ENCODE assay signal across 8 mouse cellular contexts in genomic region chr11:120048252-120048556, GRCm38 (mm10). TPM values are rescaled to one million over a fixed set of nuclear protein-coding genes. Genes with fewer than 3 reads are reported as not detected.
DNase-seq lines count a peak whose midpoint lies in the region; ATAC-seq and TF ChIP-seq lines count a peak whose summit lies in the region.

No protein-coding gene starts in this region.

- H3K4me3 ChIP-seq in heart, embryonic 11.5 days (ENCODE audit: low read depth, low read length): no peak overlapping the region
- H3K4me3 ChIP-seq in heart, adult 2 months: no peak overlapping the region
- H3K4me3 ChIP-seq in forebrain, embryonic 14.5 days (ENCODE audit: low read depth, low read length): peak overlapping the region; percentile 66
- peak overlapping the region; percentile 69 for H3K4me3 ChIP-seq in limb, embryonic 12.5 days (replicated peaks)

- WGBS in heart, embryonic 11.5 days (ENCODE audit: insufficient replicate concordance): 3% methylated on average over 23 of the region's 23 CpGs
- 25% methylated on average over 23 of the region's 23 CpGs for WGBS in heart, adult 2 months
- WGBS in forebrain, embryonic 14.5 days: 1% methylated on average over 23 of the region's 23 CpGs
- under 1% methylated on average over 22 of the region's 23 CpGs for WGBS in limb, embryonic 12.5 days

- peaks cover 42% of the 10 kb centered on the region for H3K27me3 ChIP-seq in heart, embryonic 11.5 days (ENCODE audit: control insufficient read depth, insufficient read depth, low read length)
- peaks cover 9% of the 10 kb centered on the region for H3K27me3 ChIP-seq in heart, adult 2 months (ENCODE audit: control insufficient read depth, insufficient read depth, low read length)
- no peaks in the 10 kb centered on the region for H3K27me3 ChIP-seq in forebrain, embryonic 14.5 days (replicated peaks; ENCODE audit: control insufficient read depth, insufficient read depth, low read length)
- peaks cover 49% of the 10 kb centered on the region for H3K27me3 ChIP-seq in limb, embryonic 12.5 days

- H3K4me2 ChIP-seq in heart, embryonic 11.5 days: peak overlapping the region; percentile 97
- H3K4me2 ChIP-seq in forebrain, embryonic 14.5 days (ENCODE audit: low read length): peak overlapping the region; percentile 80
- peak overlapping the region; percentile 94 for H3K4me2 ChIP-seq in limb, embryonic 12.5 days

- no peak overlapping the region for H3K27ac ChIP-seq in heart, embryonic 11.5 days (ENCODE audit: low read depth, low read length)
- H3K27ac ChIP-seq in heart, adult 2 months: no peak overlapping the region
- H3K27ac ChIP-seq in forebrain, embryonic 14.5 days (ENCODE audit: low read depth, low read length): no peak overlapping the region
- H3K27ac ChIP-seq in limb, embryonic 12.5 days: no peak overlapping the region

- no peak overlapping the region for H3K9ac ChIP-seq in heart, embryonic 11.5 days (ENCODE audit: low read depth, low read length)
- no peak overlapping the region for H3K9ac ChIP-seq in heart, adult 2 months (ENCODE audit: low read depth, low read length)
- peak overlapping the region; percentile 87; the same call in 1 of the 2 replicates for H3K9ac ChIP-seq in forebrain, embryonic 14.5 days (ENCODE audit: low read length)
- no peak overlapping the region for H3K9ac ChIP-seq in limb, embryonic 12.5 days (replicated peaks)

- H3K36me3 ChIP-seq in heart, embryonic 11.5 days (ENCODE audit: control insufficient read depth, insufficient read depth, low read length): no peaks in the 10 kb centered on the region
- H3K36me3 ChIP-seq in heart, adult 2 months (ENCODE audit: control insufficient read depth, insufficient read depth, low read length): no peaks in the 10 kb centered on the region
- H3K36me3 ChIP-seq in forebrain, embryonic 14.5 days (ENCODE audit: control insufficient read depth, insufficient read depth, low read length): no peaks in the 10 kb centered on the region
- no peaks in the 10 kb centered on the region for H3K36me3 ChIP-seq in limb, embryonic 12.5 days

- no peaks in the 10 kb centered on the region for H3K79me2 ChIP-seq in heart, adult 2 months (replicated peaks; ENCODE audit: control insufficient read depth, insufficient read depth, low read length)

- TF ChIP-seq CTCF in heart, adult 2 months (IDR thresholded peaks at IDR 0.05): no peak

- TF ChIP-seq POLR2A in heart, adult 2 months (IDR thresholded peaks at IDR 0.05; ENCODE audit: insufficient read depth, low read depth, low read length): no peak

- no peak for DNase-seq in heart, adult 2 months
- DNase-seq in ZHBTc4 (ENCODE audit: low read depth, low spot score) (peak; percentile 41), MN1 (ENCODE audit: low spot score) (no peak)
- peak; percentile 80 for DNase-seq in forebrain, embryonic 14.5 days (ENCODE audit: low spot score)
- DNase-seq in right cerebral cortex, adult 18-20 months: peak; percentile 72
- DNase-seq in gastrocnemius, postnatal 10 days: no peak

- peaks cover 23% of the 10 kb centered on the region for H3K4me1 ChIP-seq in heart, embryonic 11.5 days (ENCODE audit: control insufficient read depth, insufficient read depth, low read length)
- peaks cover 4% of the 10 kb centered on the region for H3K4me1 ChIP-seq in heart, adult 2 months (ENCODE audit: control insufficient read depth, insufficient read depth, low read length)
- peaks cover 17% of the 10 kb centered on the region for H3K4me1 ChIP-seq in forebrain, embryonic 14.5 days (ENCODE audit: control insufficient read depth, insufficient read depth, low read length)
- H3K4me1 ChIP-seq in limb, embryonic 12.5 days (replicated peaks): peaks cover 46% of the 10 kb centered on the region

- TF ChIP-seq EP300 in heart, adult 2 months (IDR thresholded peaks at IDR 0.05; ENCODE audit: insufficient read depth, low read depth, low read length): no peak

- ATAC-seq in heart, embryonic 11.5 days (replicated peaks; ENCODE audit: insufficient number of reproducible peaks, low FRiP score, low TSS enrichment): no peak
- peak; percentile 64 for ATAC-seq in forebrain, embryonic 14.5 days
- ATAC-seq in limb, embryonic 12.5 days (ENCODE audit: insufficient number of reproducible peaks, insufficient read depth, low FRiP score, low TSS enrichment, low read depth): no peak

- intact Hi-C loops in heart, adult 2 months (cut with DNase I): no loop called here

- no peaks in the 10 kb centered on the region for H3K9me3 ChIP-seq in heart, embryonic 11.5 days (replicated peaks; ENCODE audit: control insufficient read depth, low read length)
- no peaks in the 10 kb centered on the region for H3K9me3 ChIP-seq in forebrain, embryonic 14.5 days (replicated peaks; ENCODE audit: control insufficient read depth, low read length)
- no peaks in the 10 kb centered on the region for H3K9me3 ChIP-seq in limb, embryonic 12.5 days

RNA-seq across cellular contexts. Expression of gene Aatk, which starts 1.2 kb away (rescaled TPM):
- 0.24 and 0.35 TPM in 2 replicates for polyA plus RNA-seq in heart, embryonic 11.5 days (2014; fragmentation: Nextera tagmentation; extraction: Ambion mirVana)
- total RNA-seq in heart, adult 2 months (2021): 1 to 10 TPM; 3.6 to 4.7 TPM
- 10.3 and 12.1 TPM in 2 replicates for polyA plus RNA-seq in heart, adult 2 months (2012; rRNA removed)
- 10.9 and 18.3 TPM in 2 replicates for polyA plus RNA-seq in forebrain, embryonic 14.5 days (2014; fragmentation: Nextera tagmentation; extraction: Ambion mirVana)
- polyA plus RNA-seq in limb, embryonic 12.5 days (2016; fragmentation: Nextera tagmentation; extraction: Ambion mirVana): 5.4 and 6.9 TPM in 2 replicates
- 10 to 100 TPM; 18.5 to 20.5 TPM for total RNA-seq in gastrocnemius, postnatal 10 days (2021)

RNA-seq across cellular contexts. Expression of gene Cep131, which starts 38.4 kb away (rescaled TPM):
- 15.1 and 16.0 TPM in 2 replicates for polyA plus RNA-seq in heart, embryonic 11.5 days (2014; fragmentation: Nextera tagmentation; extraction: Ambion mirVana)
- total RNA-seq in heart, adult 2 months (2021): 10 to 100 TPM in 1 of 2 experiments, 1 to 10 TPM in 1; 9.3 to 10.7 TPM
- polyA plus RNA-seq in heart, adult 2 months (2012; rRNA removed): 3.7 and 6.5 TPM in 2 replicates
- 21.7 and 27.2 TPM in 2 replicates for polyA plus RNA-seq in forebrain, embryonic 14.5 days (2014; fragmentation: Nextera tagmentation; extraction: Ambion mirVana)
- 49.2 and 53.2 TPM in 2 replicates for polyA plus RNA-seq in limb, embryonic 12.5 days (2016; fragmentation: Nextera tagmentation; extraction: Ambion mirVana)
- total RNA-seq in gastrocnemius, postnatal 10 days (2021): 10 to 100 TPM in 1 of 2 experiments, 1 to 10 TPM in 1; 9.9 to 11.4 TPM

RNA-seq across cellular contexts. Expression of gene Tepsin, which starts 50.3 kb away (rescaled TPM):
- 14.6 and 18.9 TPM in 2 replicates for polyA plus RNA-seq in heart, embryonic 11.5 days (2014; fragmentation: Nextera tagmentation; extraction: Ambion mirVana)
- 1 to 10 TPM; 6.1 to 6.3 TPM for total RNA-seq in heart, adult 2 months (2021)
- 19.1 and 22.8 TPM in 2 replicates for polyA plus RNA-seq in heart, adult 2 months (2012; rRNA removed)
- polyA plus RNA-seq in forebrain, embryonic 14.5 days (2014; fragmentation: Nextera tagmentation; extraction: Ambion mirVana): 12.4 and 14.6 TPM in 2 replicates
- polyA plus RNA-seq in limb, embryonic 12.5 days (2016; fragmentation: Nextera tagmentation; extraction: Ambion mirVana): 17.0 and 18.3 TPM in 2 replicates
- total RNA-seq in gastrocnemius, postnatal 10 days (2021): 1 to 10 TPM; 5.2 to 6.3 TPM

RNA-seq across cellular contexts. Expression of gene Ndufaf8, which starts 50.5 kb away (rescaled TPM):
- 83.2 and 83.4 TPM in 2 replicates for polyA plus RNA-seq in heart, embryonic 11.5 days (2014; fragmentation: Nextera tagmentation; extraction: Ambion mirVana)
- total RNA-seq in heart, adult 2 months (2021): 10 to 100 TPM; 82.7 to 93.9 TPM
- 35.5 and 51.0 TPM in 2 replicates for polyA plus RNA-seq in heart, adult 2 months (2012; rRNA removed)
- 59.8 and 84.8 TPM in 2 replicates for polyA plus RNA-seq in forebrain, embryonic 14.5 days (2014; fragmentation: Nextera tagmentation; extraction: Ambion mirVana)
- polyA plus RNA-seq in limb, embryonic 12.5 days (2016; fragmentation: Nextera tagmentation; extraction: Ambion mirVana): 67.5 and 71.9 TPM in 2 replicates
- 10 to 100 TPM; 40.9 to 44.2 TPM for total RNA-seq in gastrocnemius, postnatal 10 days (2021)

Comparison
In these comparisons a context has a peak if more than half of its experiments do, and no peak if none do; other contexts are left out.
1. H3K4me3 ChIP-seq: peak in forebrain, embryonic 14.5 days (single experiment) and limb, embryonic 12.5 days (single experiment); none in heart, embryonic 11.5 days (single experiment) and heart, adult 2 months (single experiment).
2. DNase-seq: peak in ZHBTc4 (single experiment), forebrain, embryonic 14.5 days (single experiment) and right cerebral cortex, adult 18-20 months (single experiment); none in heart, adult 2 months (0 of 2), gastrocnemius, postnatal 10 days (single experiment) and MN1 (single experiment).
3. Peak in every context shown above with its lines, with median percentiles within 50 percentile points of each other: H3K4me2 ChIP-seq.